Mouse (Mus musculus) forebrain, postnatal 0 days (tissue): ENCODE data around the gene 1700067K01Rik. TPM values are rescaled to one million over a fixed set of nuclear protein-coding genes. Genes with fewer than 3 reads are reported as not detected.

Source experiments
- ATAC-seq: fragments of 200-750 bp; cut with Nextera tagmentation; 2 replicates; pipeline ENCODE4 v1.8.0; 2017; ENCODE audit warnings: mild to moderate bottlenecking, moderate library complexity
- DNase-seq: peaks from one replicate; pipeline ENCODE4 v3.0.0-alpha.2; 2015
- H3K27ac ChIP-seq: fragments of 300-500 bp; sonication (generic); 2 replicates; pipeline ENCODE4 v1.5.1; 2014; ENCODE audit warnings: low read depth, mild to moderate bottlenecking, antibody characterized with exemption, low read length, moderate library complexity, mixed read lengths
- H3K27me3 ChIP-seq: fragments of 300-500 bp; sonication (generic); 2 replicates; pipeline ENCODE4 v1.6.1; 2014; ENCODE audit warnings: mild to moderate bottlenecking, low read length, mixed read lengths; ENCODE audit not compliant: insufficient read depth
- H3K36me3 ChIP-seq: fragments of 300-500 bp; sonication (generic); 2 replicates; pipeline ENCODE4 v1.6.1; 2014; ENCODE audit warnings: mild to moderate bottlenecking, moderate library complexity; ENCODE audit not compliant: insufficient read depth
- H3K4me1 ChIP-seq: fragments of 300-500 bp; sonication (generic); 2 replicates; pipeline ENCODE4 v1.6.1; 2014; ENCODE audit warnings: antibody characterized with exemption; ENCODE audit not compliant: insufficient read depth
- H3K4me2 ChIP-seq: fragments of 300-500 bp; sonication (generic); 2 replicates; pipeline ENCODE4 v1.6.1; 2014; ENCODE audit warnings: low read depth, mild to moderate bottlenecking, moderate library complexity
- H3K4me3 ChIP-seq: fragments of 300-500 bp; sonication (generic); 2 replicates; pipeline ENCODE4 v1.5.1; 2014; ENCODE audit warnings: low read depth, low read length, mixed read lengths
- H3K9ac ChIP-seq: fragments of 300-500 bp; sonication (generic); 2 replicates; pipeline ENCODE4 v1.6.1; 2014; ENCODE audit warnings: mild to moderate bottlenecking
- H3K9me3 ChIP-seq: fragments of 300-500 bp; sonication (generic); 2 replicates; pipeline ENCODE4 v1.6.1; 2016; ENCODE audit warnings: low read length
- CTCF ChIP-seq: sonication (generic); IDR thresholded peaks from 2 replicates; pipeline ENCODE4 v1.5.1; 2016; ENCODE audit warnings: antibody characterized with exemption, control low read depth, low read depth
- WGBS: fragments of 180-500 bp; shearing (Covaris S2); extraction: QIAGEN DNeasy Blood & Tissue Kit; methylation state at CpG from one replicate; pipeline ENCODE4 v1.1.7; 2014; 5-methylcytosine and 5-hydroxymethylcytosine counted together
- polyA plus RNA-seq: library from polyadenylated mRNA; unstranded; fragments of >200 nt; fragmentation: Nextera tagmentation; extraction: Ambion mirVana; gene quantifications from 2 replicates; pipeline ENCODE4 v1.2.1, GENCODE M21; 2015
- total RNA-seq: library from RNA; depleted of rRNA; stranded (reverse); fragments of >200 nt; gene quantifications from 2 replicates; pipeline ENCODE4 v1.2.3, GENCODE M21; 2014

Gene 1700067K01Rik
- total and polyA plus RNA-seq, 2 experiments from 2014 or later: 0.81 to 0.86 TPM

GRCm38 (mm10) chr8:83976101-83976630 lies 25.1 kb upstream of the 1700067K01Rik start:
- Histone ChIP-seq H3K9me3 (no peaks in the 10 kb centered on the region), H3K27ac (no peak overlapping the region), H3K36me3 (peaks cover 6% of the 10 kb centered on the region), H3K9ac (no peak overlapping the region), H3K4me2 (no peak overlapping the region), H3K4me3 (no peak overlapping the region), H3K4me1 (peaks cover 16% of the 10 kb centered on the region), H3K27me3 (no peaks in the 10 kb centered on the region)
- WGBS: 84% methylated on average over 4 of the region's 4 CpGs
- ATAC-seq (no peak), DNase-seq (no peak)
- peak; percentile 28; the same call in 1 of the 2 replicates for TF ChIP-seq CTCF

- DNase-seq (no peak), ATAC-seq (no peak)
- Histone ChIP-seq H3K36me3 (peaks cover 13% of the 10 kb centered on the region), H3K4me3 (no peak overlapping the region), H3K4me2 (no peak overlapping the region), H3K9me3 (no peaks in the 10 kb centered on the region), H3K9ac (no peak overlapping the region), H3K27me3 (no peaks in the 10 kb centered on the region), H3K27ac (no peak overlapping the region), H3K4me1 (peaks cover 13% of the 10 kb centered on the region)
- 87% methylated on average over 5 of the region's 5 CpGs for WGBS
- 0 out of 2 replicates have a peak, but pooled peaks have one; percentile 16 for TF ChIP-seq CTCF
Measured at GRCm38 (mm10) chr8:83976779-83977350, 24.4 kb upstream of the 1700067K01Rik start.

GRCm38 (mm10) chr8:83977646-83978045 lies 23.7 kb upstream of the 1700067K01Rik start:
- no peak for ATAC-seq
- WGBS: 50% methylated on average over 6 of the region's 6 CpGs
- Histone ChIP-seq H3K36me3 (peaks cover 21% of the 10 kb centered on the region), H3K27me3 (no peaks in the 10 kb centered on the region), H3K4me2 (no peak overlapping the region), H3K9ac (no peak overlapping the region), H3K9me3 (no peaks in the 10 kb centered on the region), H3K4me1 (peaks cover 10% of the 10 kb centered on the region), H3K4me3 (no peak overlapping the region), H3K27ac (no peak overlapping the region; the same call in 1 of the 2 replicates)
- no peak for TF ChIP-seq CTCF
- no peak for DNase-seq

GRCm38 (mm10) chr8:83978200-83978599 lies 23.1 kb upstream of the 1700067K01Rik start:
- H3K4me2 ChIP-seq: no peak overlapping the region
- H3K27ac ChIP-seq: no peak overlapping the region
- H3K27me3 ChIP-seq: no peaks in the 10 kb centered on the region
- no peak for ATAC-seq
- no peak overlapping the region for H3K9ac ChIP-seq
- WGBS: 63% methylated on average over 9 of the region's 9 CpGs
- DNase-seq: no peak
- peaks cover 10% of the 10 kb centered on the region for H3K4me1 ChIP-seq
- H3K36me3 ChIP-seq: peaks cover 26% of the 10 kb centered on the region
- H3K4me3 ChIP-seq: no peak overlapping the region
- no peaks in the 10 kb centered on the region for H3K9me3 ChIP-seq
- no peak for TF ChIP-seq CTCF

GRCm38 (mm10) chr8:83980250-83980649 lies 21.1 kb upstream of the 1700067K01Rik start:
- no peak overlapping the region for H3K9ac ChIP-seq
- no peak overlapping the region for H3K4me2 ChIP-seq
- 0 out of 2 replicates have a peak, but pooled peaks cover 5% of the 10 kb centered on the region for H3K4me1 ChIP-seq
- no peak overlapping the region for H3K4me3 ChIP-seq
- no peak for ATAC-seq
- DNase-seq: no peak
- peaks cover 44% of the 10 kb centered on the region for H3K36me3 ChIP-seq
- no peaks in the 10 kb centered on the region for H3K9me3 ChIP-seq
- no peaks in the 10 kb centered on the region for H3K27me3 ChIP-seq
- WGBS: 96% methylated on average over 1 of the region's 1 CpGs
- no peak for TF ChIP-seq CTCF
- no peak overlapping the region for H3K27ac ChIP-seq

GRCm38 (mm10) chr8:83980845-83981244 lies 20.5 kb upstream of the 1700067K01Rik start:
- ATAC-seq (0 out of 2 replicates have a peak, but pooled peaks have one; percentile 20), DNase-seq (no peak)
- no peak for TF ChIP-seq CTCF
- Histone ChIP-seq H3K9ac (no peak overlapping the region), H3K9me3 (no peaks in the 10 kb centered on the region), H3K27ac (no peak overlapping the region), H3K36me3 (peaks cover 50% of the 10 kb centered on the region), H3K27me3 (no peaks in the 10 kb centered on the region), H3K4me2 (no peak overlapping the region), H3K4me1 (0 out of 2 replicates have a peak, but pooled peaks cover 5% of the 10 kb centered on the region), H3K4me3 (no peak overlapping the region)
- WGBS: 70% methylated on average over 8 of the region's 8 CpGs

- no peak for ATAC-seq
- Histone ChIP-seq H3K4me2 (no peak overlapping the region), H3K27ac (no peak overlapping the region), H3K9ac (no peak overlapping the region), H3K36me3 (peaks cover 56% of the 10 kb centered on the region), H3K4me1 (0 out of 2 replicates have a peak, but pooled peaks cover 5% of the 10 kb centered on the region), H3K9me3 (no peaks in the 10 kb centered on the region), H3K27me3 (no peaks in the 10 kb centered on the region), H3K4me3 (no peak overlapping the region)
- no peak for DNase-seq
- TF ChIP-seq CTCF: no peak
- 93% methylated on average over 7 of the region's 7 CpGs for WGBS
Measured at GRCm38 (mm10) chr8:83981533-83981932, 19.8 kb upstream of the 1700067K01Rik start.
